Mouse (Mus musculus) thymus, adult 2 months (tissue): ENCODE data around the gene Zfp385a. TPM values are rescaled to one million over a fixed set of nuclear protein-coding genes. Genes with fewer than 3 reads are reported as not detected.

Experiments used
- DNase-seq: peaks from one replicate; pipeline ENCODE4 v3.0.0; 2021
- H3K27ac ChIP-seq: fragments of 200-500 bp; 2 replicates; pipeline ENCODE4 v1.5.1; 2012; ENCODE audit warnings: low read length, control low read depth; ENCODE audit not compliant: control insufficient read depth, insufficient read depth
- H3K27me3 ChIP-seq: fragments of 200-500 bp; 2 replicates; pipeline ENCODE4 v1.6.1; 2012; ENCODE audit warnings: mild to moderate bottlenecking, low read length, moderate library complexity, mixed read lengths; ENCODE audit not compliant: control insufficient read depth, insufficient read depth
- H3K36me3 ChIP-seq: fragments of 200-500 bp; 2 replicates; pipeline ENCODE4 v1.6.1; 2012; ENCODE audit warnings: mild to moderate bottlenecking, low read length, moderate library complexity; ENCODE audit not compliant: control insufficient read depth, insufficient read depth
- H3K4me1 ChIP-seq: fragments of 200-500 bp; replicated peaks from 2 replicates; pipeline ENCODE4 v1.6.1; 2012; ENCODE audit warnings: low read length; ENCODE audit not compliant: control insufficient read depth, insufficient read depth
- H3K4me3 ChIP-seq: fragments of 200-500 bp; 2 replicates; pipeline ENCODE4 v1.5.1; 2012; ENCODE audit warnings: mild to moderate bottlenecking, low read length, control low read depth, moderate library complexity; ENCODE audit not compliant: control insufficient read depth, insufficient read depth
- CTCF ChIP-seq: fragments of 200-500 bp; IDR thresholded peaks from 2 replicates; pipeline ENCODE4 v1.5.1; 2012; ENCODE audit warnings: mild to moderate bottlenecking, control low read depth, low read length, moderate library complexity, borderline replicate concordance; ENCODE audit not compliant: control insufficient read depth, poor library complexity, insufficient read depth; ENCODE audit errors: extremely low read depth
- POLR2A ChIP-seq: fragments of 200-500 bp; IDR thresholded peaks from 2 replicates; pipeline ENCODE4 v1.6.1; 2012; ENCODE audit warnings: mild to moderate bottlenecking, low read length, control low read depth, moderate library complexity; ENCODE audit not compliant: control insufficient read depth, poor library complexity, insufficient read depth; ENCODE audit errors: extremely low read depth
- WGBS: fragments of 180-500 bp; shearing (Covaris S2); methylation state at CpG from one replicate; pipeline ENCODE4 v1.1.7; 2018; 5-methylcytosine and 5-hydroxymethylcytosine counted together
- polyA plus RNA-seq: library from polyadenylated mRNA; depleted of rRNA; stranded (reverse); fragments of >200 nt; gene quantifications from 2 replicates; pipeline ENCODE4 v1.2.3, GENCODE M21; 2012; rRNA removed

Gene Zfp385a
- polyA plus RNA-seq = 18.6 and 20.7 TPM in 2 replicates

DNA sequence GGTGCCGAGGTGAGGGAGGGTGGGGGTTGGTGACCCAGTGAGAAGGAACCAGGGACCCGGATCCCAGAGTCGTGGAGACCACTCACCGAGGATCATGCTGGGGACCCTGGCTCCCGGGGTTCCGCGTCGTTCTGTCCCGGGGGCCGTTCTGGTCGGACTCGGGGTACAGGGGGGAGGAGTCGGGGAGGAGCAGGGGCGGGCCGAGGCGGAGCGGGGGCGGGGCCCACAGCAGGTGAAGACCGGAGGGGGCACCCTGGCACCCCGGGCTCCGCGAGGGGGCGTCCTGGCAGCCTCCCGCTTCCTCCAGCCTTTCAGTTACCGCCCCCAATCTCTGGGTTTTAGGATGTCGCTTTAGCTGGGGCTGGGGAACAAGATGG is at the start of gene Zfp385a:
Gene Zfp385a (minus strand): TSS at position 133 of the 377 bp plus-strand sequence.
- Histone ChIP-seq H3K4me3 (peak within 1 kb of the TSS; percentile 82), H3K27me3 (no peaks in the 10 kb centered on the region), H3K27ac (no peak within 1 kb of the TSS), H3K4me1 (peaks cover 26% of the 10 kb centered on the region), H3K36me3 (peaks cover 3% of the 10 kb centered on the region; the same call in 1 of the 2 replicates)
- DNase-seq = peak; percentile 83
- TF ChIP-seq POLR2A (no peak), CTCF (0 out of 2 replicates have a peak, but pooled peaks have one; percentile 38)
- under 1% methylated on average over 26 of the region's 26 CpGs for WGBS

DNA sequence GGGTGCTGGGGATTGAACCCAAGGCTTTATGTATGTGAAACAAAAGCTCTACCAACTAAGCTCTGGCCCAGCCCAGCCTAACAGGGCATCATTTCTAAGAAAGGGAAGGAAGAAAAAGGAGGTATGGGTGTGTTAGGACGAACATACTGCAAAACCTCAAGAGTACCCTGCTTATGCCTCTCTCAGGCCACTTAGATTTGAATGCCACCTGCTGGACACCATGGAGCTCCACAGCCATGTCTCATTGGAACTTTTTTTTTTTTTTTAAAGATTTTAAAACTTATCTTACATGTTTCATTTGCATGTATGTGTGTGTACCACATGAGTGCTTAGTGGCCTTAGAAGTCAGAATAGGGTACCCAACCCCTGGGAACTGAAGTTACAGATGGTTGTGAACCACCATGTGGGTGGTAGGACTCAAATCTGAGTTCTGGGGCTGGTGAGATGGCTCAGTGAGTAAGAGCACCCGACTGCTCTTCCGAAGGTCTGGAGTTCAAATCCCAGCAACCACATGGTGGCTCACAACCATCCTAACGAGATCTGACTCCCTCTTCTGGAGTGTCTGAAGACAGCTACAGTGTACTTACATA is 48.8 kb upstream of the Zfp385a start:
- no peak overlapping the region for H3K27ac ChIP-seq
- TF ChIP-seq CTCF = no peak
- TF ChIP-seq POLR2A = no peak
- WGBS = 48% methylated on average over 4 of the region's 4 CpGs
- no peaks in the 10 kb centered on the region for H3K27me3 ChIP-seq
- no peak for DNase-seq
- no peaks in the 10 kb centered on the region for H3K36me3 ChIP-seq
- no peak overlapping the region for H3K4me3 ChIP-seq
- H3K4me1 ChIP-seq = no peaks in the 10 kb centered on the region

DNA sequence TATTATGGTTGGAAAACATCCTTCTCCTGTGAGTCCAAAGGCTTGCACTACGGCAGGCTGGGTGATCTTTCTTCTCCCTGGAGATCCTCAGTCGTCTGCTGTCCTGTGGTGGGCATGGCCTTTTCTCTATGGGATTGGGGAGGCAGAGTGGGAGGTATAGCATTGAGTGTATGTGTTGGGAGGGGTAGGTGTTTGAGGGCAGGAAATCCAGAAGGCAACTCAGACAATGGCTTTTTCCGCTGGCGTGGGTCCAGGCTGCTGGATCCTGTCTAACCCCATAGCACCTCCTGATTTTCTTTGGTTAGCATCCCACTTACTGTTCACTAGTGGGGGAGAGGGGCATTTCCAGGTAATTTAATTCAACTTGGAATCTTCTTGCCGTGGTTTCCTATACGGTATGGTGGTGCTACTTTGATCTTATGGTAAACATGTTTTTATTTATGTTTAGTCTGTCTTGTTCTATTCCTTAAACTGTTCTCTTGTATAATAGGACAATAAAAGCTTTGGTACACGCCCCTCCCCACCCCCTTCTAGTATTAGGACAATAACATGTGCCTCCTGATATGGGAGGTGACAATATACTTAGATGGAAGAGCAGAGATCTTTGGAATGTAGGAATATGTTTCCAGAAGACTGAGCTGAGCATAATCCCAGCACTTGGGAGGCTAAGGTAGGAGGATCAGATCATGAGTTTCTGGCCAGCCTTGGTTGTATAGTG is 44.0 kb upstream of the Zfp385a start:
- 88% methylated on average over 7 of the region's 7 CpGs for WGBS
- Histone ChIP-seq H3K4me3 (no peak overlapping the region), H3K4me1 (no peaks in the 10 kb centered on the region), H3K27me3 (no peaks in the 10 kb centered on the region), H3K27ac (no peak overlapping the region), H3K36me3 (no peaks in the 10 kb centered on the region)
- TF ChIP-seq CTCF (no peak), POLR2A (no peak)
- DNase-seq = no peak

DNA sequence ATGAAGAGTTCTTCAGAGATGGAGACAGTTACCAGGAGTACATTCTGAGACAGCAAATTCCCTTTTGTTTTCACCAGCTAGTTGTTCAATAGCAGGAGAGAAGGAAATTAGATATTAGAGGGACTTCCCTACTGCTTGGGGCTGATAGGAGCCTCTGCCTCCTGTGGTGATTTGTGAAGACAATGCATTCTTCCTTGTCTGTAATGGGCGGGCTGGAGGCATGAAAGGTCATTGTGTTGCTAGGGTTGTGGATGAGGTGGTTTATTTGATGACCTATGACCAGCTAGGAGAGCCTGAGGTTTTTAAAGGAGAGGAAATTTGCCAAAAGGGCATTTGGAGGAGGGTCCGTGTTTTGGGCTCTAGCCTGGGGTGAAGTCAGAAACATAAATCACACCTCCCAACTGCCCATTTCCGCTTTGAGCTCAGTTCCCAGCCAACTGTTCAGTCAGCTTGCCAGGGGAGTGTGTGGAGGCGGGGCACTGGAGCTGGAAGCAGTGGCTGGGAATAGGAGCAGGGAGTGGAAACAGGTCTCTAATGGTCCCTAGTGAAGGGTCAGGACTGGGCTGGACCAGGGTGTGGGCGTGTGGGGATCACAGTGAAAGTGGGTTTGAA is 43.0 kb upstream of the Zfp385a start:
- Histone ChIP-seq H3K36me3 (no peaks in the 10 kb centered on the region), H3K4me3 (no peak overlapping the region), H3K27me3 (no peaks in the 10 kb centered on the region), H3K4me1 (peaks cover 5% of the 10 kb centered on the region; the same call in 1 of the 2 replicates), H3K27ac (no peak overlapping the region)
- 90% methylated on average over 5 of the region's 5 CpGs for whole genome bisulfite sequencing
- no peak for DNase-seq
- TF ChIP-seq CTCF = no peak

DNA sequence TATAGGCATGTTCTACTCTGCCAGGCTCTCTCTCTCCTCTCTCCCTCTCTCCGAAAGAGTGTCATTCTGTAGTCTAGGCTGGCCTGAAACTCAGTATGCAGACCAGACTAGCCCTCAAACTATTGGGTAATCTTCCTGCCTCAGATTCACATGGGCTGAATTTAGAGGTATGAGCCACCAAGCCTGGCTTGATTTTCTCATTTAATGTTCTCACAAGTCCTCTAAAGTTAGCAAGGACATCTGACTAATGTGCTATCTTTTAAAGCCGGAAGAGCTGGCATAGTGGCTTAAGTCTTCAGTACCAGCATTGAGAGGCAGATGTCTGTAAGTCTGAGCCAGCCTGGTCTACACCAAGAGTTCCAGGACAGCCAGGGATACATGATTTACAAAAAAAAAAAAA is 42.2 kb upstream of the Zfp385a start:
- WGBS = 88% methylated on average over 2 of the region's 2 CpGs
- Histone ChIP-seq H3K4me1 (peaks cover 6% of the 10 kb centered on the region; the same call in 1 of the 2 replicates), H3K27ac (no peak overlapping the region), H3K4me3 (no peak overlapping the region), H3K36me3 (no peaks in the 10 kb centered on the region), H3K27me3 (no peaks in the 10 kb centered on the region)
- DNase-seq = no peak
- TF ChIP-seq CTCF (no peak), POLR2A (no peak)

DNA sequence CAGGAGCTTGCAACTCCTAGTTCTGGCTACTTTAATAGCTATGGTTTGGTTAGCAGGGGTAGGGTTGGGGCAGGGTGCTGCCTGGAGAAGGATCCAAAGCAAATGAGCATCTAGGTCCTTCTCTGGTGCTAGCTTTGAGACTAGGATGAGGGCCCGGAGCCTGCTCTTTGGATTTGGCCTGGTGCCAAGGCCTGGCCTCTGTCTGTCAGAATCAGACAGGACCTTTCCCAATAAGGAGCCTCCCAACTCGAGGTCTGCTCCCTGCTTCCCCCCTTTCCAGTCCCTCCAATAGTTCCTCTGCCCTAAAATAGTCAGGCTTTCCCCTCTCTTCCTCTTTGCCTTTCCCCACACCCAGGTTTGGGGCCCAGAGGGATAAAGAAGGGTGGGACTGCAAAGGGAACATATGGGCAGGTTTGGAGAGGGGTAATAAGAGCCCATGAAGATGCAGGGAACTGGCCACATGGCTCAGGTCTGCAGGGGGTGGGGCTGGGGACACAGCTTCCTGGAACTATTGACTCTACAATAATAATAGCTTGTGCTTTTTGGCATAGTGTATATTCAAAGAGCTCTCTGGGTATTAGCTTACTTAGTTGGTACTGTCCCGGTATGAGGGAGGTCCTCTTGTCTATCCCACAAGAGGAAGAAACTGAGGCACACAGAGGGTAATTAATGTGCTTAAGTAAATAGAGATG is 38.9 kb upstream of the Zfp385a start:
- Histone ChIP-seq H3K27ac (no peak overlapping the region), H3K36me3 (no peaks in the 10 kb centered on the region), H3K27me3 (no peaks in the 10 kb centered on the region), H3K4me3 (no peak overlapping the region), H3K4me1 (peaks cover 6% of the 10 kb centered on the region; the same call in 1 of the 2 replicates)
- 61% methylated on average over 3 of the region's 3 CpGs for WGBS
- TF ChIP-seq CTCF (no peak), POLR2A (no peak)
- no peak for DNase-seq
